8 mouse cellular contexts compared by ENCODE assay signal in genomic region chr16:28564716-28565217, GRCm38 (mm10).
DNase-seq lines count a peak whose midpoint lies in the region; ATAC-seq lines count a peak whose summit lies in the region.

No protein-coding gene starts in this region.

- DNase-seq in cerebellum, adult 11-12 months = peak; percentile 14
- no peak for DNase-seq in cerebellum, adult 9-11 months
- DNase-seq in liver, embryonic 11.5 days (ENCODE audit: low spot score) = peak; percentile 33
- DNase-seq in liver = no peak
- peak; percentile 10 for DNase-seq in mesoderm, embryonic 11.5 days (ENCODE audit: low read depth, low spot score)
- no peak for DNase-seq in urinary bladder, adult 18-20 months (ENCODE audit: low spot score in 2 of 2)

- peaks cover 30% of the 10 kb centered on the region for H3K27me3 ChIP-seq in liver, embryonic 11.5 days (replicated peaks; ENCODE audit: control insufficient read depth, insufficient read depth, low read length)
- H3K27me3 ChIP-seq in forebrain, embryonic 16.5 days (replicated peaks; ENCODE audit: control insufficient read depth, insufficient read depth, low read length) = peaks cover 20% of the 10 kb centered on the region

- WGBS in liver, embryonic 11.5 days = under 1% methylated on average over 58 of the region's 58 CpGs
- under 1% methylated on average over 37 of the region's 58 CpGs for WGBS in forebrain, embryonic 16.5 days

- no peak overlapping the region for H3K27ac ChIP-seq in liver, embryonic 11.5 days (ENCODE audit: low read depth, low read length)
- no peak overlapping the region for H3K27ac ChIP-seq in forebrain, embryonic 16.5 days (ENCODE audit: low read length)

- H3K9ac ChIP-seq in liver, embryonic 11.5 days (ENCODE audit: low read depth, low read length) = no peak overlapping the region
- peak overlapping the region; percentile 68 for H3K9ac ChIP-seq in forebrain, embryonic 16.5 days (replicated peaks; ENCODE audit: low read depth, low read length)

- H3K4me3 ChIP-seq in liver, embryonic 11.5 days (ENCODE audit: low read depth, low read length) = peak overlapping the region; percentile 50
- H3K4me3 ChIP-seq in forebrain, embryonic 16.5 days (replicated peaks; ENCODE audit: low read length) = peak overlapping the region; percentile 76

- no peaks in the 10 kb centered on the region for H3K9me3 ChIP-seq in liver, embryonic 11.5 days (ENCODE audit: control insufficient read depth, low read length)
- H3K9me3 ChIP-seq in forebrain, embryonic 16.5 days (ENCODE audit: control insufficient read depth, low read length) = no peaks in the 10 kb centered on the region

- H3K4me2 ChIP-seq in liver, embryonic 11.5 days = peak overlapping the region; percentile 78
- peak overlapping the region; percentile 99 for H3K4me2 ChIP-seq in forebrain, embryonic 16.5 days (ENCODE audit: low read length)

- no peaks in the 10 kb centered on the region for H3K36me3 ChIP-seq in liver, embryonic 11.5 days (ENCODE audit: control insufficient read depth, insufficient read depth, low read length)
- H3K36me3 ChIP-seq in forebrain, embryonic 16.5 days (ENCODE audit: control insufficient read depth, insufficient read depth) = no peaks in the 10 kb centered on the region

- ATAC-seq in liver, embryonic 11.5 days (replicated peaks; ENCODE audit: low FRiP score) = 0 out of 2 replicates have a peak, but pooled peaks have one; percentile 39
- ATAC-seq in forebrain, embryonic 16.5 days = peak; percentile 82
- no peak for ATAC-seq in megakaryocyte progenitor cell, adult 5-6 weeks (replicated peaks; ENCODE audit: poor library complexity)

- no peaks in the 10 kb centered on the region for H3K4me1 ChIP-seq in liver, embryonic 11.5 days (replicated peaks; ENCODE audit: control insufficient read depth, insufficient read depth, low read length)
- H3K4me1 ChIP-seq in forebrain, embryonic 16.5 days (replicated peaks; ENCODE audit: control insufficient read depth, insufficient read depth, low read length) = peaks cover 14% of the 10 kb centered on the region

Comparison
In these comparisons a context has a peak if more than half of its experiments do, and no peak if none do; other contexts are left out.
1. DNase-seq: peak in cerebellum, adult 11-12 months (single experiment), liver, embryonic 11.5 days (single experiment) and mesoderm, embryonic 11.5 days (single experiment); none in cerebellum, adult 9-11 months (single experiment), liver (single experiment) and urinary bladder, adult 18-20 months (0 of 2).